ENCODE assay signal across 17 mouse cellular contexts in the genomic region with DNA sequence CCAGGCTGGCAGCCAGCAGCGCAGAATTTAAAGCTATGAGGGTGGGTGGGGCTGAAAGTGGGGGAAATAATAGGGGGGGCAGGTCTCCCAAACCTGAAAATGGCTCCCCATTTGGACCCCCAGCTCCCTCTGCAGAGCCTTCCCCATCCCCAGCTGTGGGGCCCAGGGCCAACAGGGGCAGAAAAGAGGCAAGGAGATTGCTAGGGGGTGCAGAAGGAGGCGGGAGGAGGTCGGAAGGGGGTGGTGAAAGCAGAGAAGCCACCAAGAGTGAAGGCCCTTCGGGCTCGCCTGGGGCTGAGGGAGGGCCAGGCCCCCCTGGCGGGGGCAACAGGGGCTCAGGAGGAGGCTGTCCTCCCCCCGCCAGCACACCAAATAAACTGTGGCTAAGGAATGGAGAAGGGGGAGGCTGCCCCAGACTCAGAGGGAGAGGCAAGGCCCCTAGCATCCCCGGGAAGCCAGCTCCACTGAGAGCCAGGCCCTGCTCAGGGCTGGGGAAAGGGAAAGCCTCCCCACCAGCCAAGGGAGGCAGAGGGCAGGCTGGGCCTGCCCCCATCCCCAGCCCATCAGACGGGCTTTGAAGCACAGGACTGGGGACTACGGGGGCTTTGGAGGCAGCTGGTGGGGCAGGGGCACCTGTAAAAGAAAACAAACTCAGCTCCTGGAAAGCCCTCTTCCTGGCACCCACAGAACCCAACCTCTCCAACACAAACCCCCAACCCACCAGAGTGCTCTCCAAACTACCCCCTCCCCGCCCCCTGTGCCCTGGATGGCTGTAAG. TPM values are rescaled to one million over a fixed set of nuclear protein-coding genes. Genes with fewer than 3 reads are reported as not detected.
DNase-seq lines count a peak whose midpoint lies in the region; ATAC-seq and TF ChIP-seq lines count a peak whose summit lies in the region.
"Had no signal": no experiment of that assay in that cellular context is flagged by ENCODE, and none has a peak within 500 bp of the region (broad histone marks: within the 10 kb centered on the region; RNA-seq: fewer than 3 reads in every experiment).

No protein-coding gene starts in this region.

- peak overlapping the region; percentile 88 for H3K9ac ChIP-seq in hindbrain, embryonic 13.5 days
- no peak overlapping the region for H3K9ac ChIP-seq in hindbrain, embryonic 16.5 days (ENCODE audit: low read depth, low read length)
- H3K9ac ChIP-seq in neural tube, embryonic 12.5 days, result peak overlapping the region; percentile 10; the same call in 1 of the 2 replicates
- H3K9ac ChIP-seq: limb, embryonic 15.5 days had no signal

- DNase-seq in cerebellum, postnatal 10 days, result peak; percentile 31 to 32
- no peak for DNase-seq in neural tube, embryonic 10.5 days (ENCODE audit: extremely low spot score, low spot score)
- no peak for DNase-seq in frontal cortex, adult 2 months (ENCODE audit: extremely low spot score in 1 of 2, low spot score in 1 of 2)
- DNase-seq in layer of hippocampus, adult 2 months (ENCODE audit: low spot score in 2 of 2), result no peak
- DNase-seq: adrenal gland, postnatal 36 days; gastrocnemius, postnatal 36 days; heart, postnatal 36 days; kidney, adult 9 months; layer of hippocampus, adult 9-11 months; lung, postnatal 14 days; right cerebral cortex, postnatal 4 days; thymus, postnatal 14 days had no signal

- H3K27ac ChIP-seq in hindbrain, embryonic 13.5 days, result peak overlapping the region; percentile 31; the same call in 1 of the 2 replicates
- no peak overlapping the region for H3K27ac ChIP-seq in hindbrain, embryonic 16.5 days (ENCODE audit: low read depth, low read length)
- no peak overlapping the region for H3K27ac ChIP-seq in neural tube, embryonic 12.5 days
- H3K27ac ChIP-seq in layer of hippocampus, adult 2 months, result no peak overlapping the region

- no peak for ATAC-seq in cerebellum, adult (ENCODE audit: insufficient number of reproducible peaks, low FRiP score, low TSS enrichment)
- ATAC-seq in hindbrain, embryonic 13.5 days (ENCODE audit: low FRiP score), result no peak
- ATAC-seq in hindbrain, embryonic 16.5 days, result no peak
- ATAC-seq in neural tube, embryonic 12.5 days (ENCODE audit: low FRiP score, low read depth), result no peak

- TF ChIP-seq CTCF in layer of hippocampus, adult 2 months (conservative IDR thresholded peaks at IDR 0.05), result no peak

- no peak overlapping the region for H3K4me2 ChIP-seq in hindbrain, embryonic 13.5 days
- no peak overlapping the region for H3K4me2 ChIP-seq in hindbrain, embryonic 16.5 days (ENCODE audit: low read length)
- 0 out of 2 replicates have a peak overlapping the region, but pooled peaks have one; percentile 18 for H3K4me2 ChIP-seq in neural tube, embryonic 12.5 days (replicated peaks)
- H3K4me2 ChIP-seq: limb, embryonic 15.5 days had no signal

- WGBS in hindbrain, embryonic 13.5 days, result 76% methylated on average over 11 of the region's 11 CpGs
- 78% methylated on average over 11 of the region's 11 CpGs for WGBS in hindbrain, embryonic 16.5 days
- WGBS in neural tube, embryonic 12.5 days, result 79% methylated on average over 11 of the region's 11 CpGs

- peaks cover 76% of the 10 kb centered on the region for H3K36me3 ChIP-seq in hindbrain, embryonic 13.5 days
- H3K36me3 ChIP-seq in hindbrain, embryonic 16.5 days (ENCODE audit: control insufficient read depth, insufficient read depth, low read length), result peaks cover 45% of the 10 kb centered on the region
- H3K36me3 ChIP-seq in neural tube, embryonic 12.5 days, result peaks cover 74% of the 10 kb centered on the region

- peaks cover 48% of the 10 kb centered on the region for H3K4me1 ChIP-seq in hindbrain, embryonic 13.5 days (replicated peaks)
- peaks cover 29% of the 10 kb centered on the region for H3K4me1 ChIP-seq in hindbrain, embryonic 16.5 days (ENCODE audit: control insufficient read depth, insufficient read depth, low read depth, low read length)
- peaks cover 38% of the 10 kb centered on the region for H3K4me1 ChIP-seq in neural tube, embryonic 12.5 days

- no peak overlapping the region for H3K4me3 ChIP-seq in hindbrain, embryonic 13.5 days
- H3K4me3 ChIP-seq in hindbrain, embryonic 16.5 days (ENCODE audit: low read length), result no peak overlapping the region
- no peak overlapping the region for H3K4me3 ChIP-seq in neural tube, embryonic 12.5 days
- H3K4me3 ChIP-seq in layer of hippocampus, adult 2 months, result no peak overlapping the region
- H3K4me3 ChIP-seq: limb, embryonic 15.5 days had no signal

- H3K9me3 ChIP-seq in hindbrain, embryonic 13.5 days, result no peaks in the 10 kb centered on the region
- H3K9me3 ChIP-seq in hindbrain, embryonic 16.5 days (ENCODE audit: control insufficient read depth, low read length), result no peaks in the 10 kb centered on the region
- no peaks in the 10 kb centered on the region for H3K9me3 ChIP-seq in neural tube, embryonic 12.5 days
- H3K9me3 ChIP-seq: limb, embryonic 15.5 days had no signal

- no peaks in the 10 kb centered on the region for H3K27me3 ChIP-seq in hindbrain, embryonic 13.5 days
- H3K27me3 ChIP-seq in hindbrain, embryonic 16.5 days (replicated peaks; ENCODE audit: control insufficient read depth, insufficient read depth, low read length), result no peaks in the 10 kb centered on the region
- no peaks in the 10 kb centered on the region for H3K27me3 ChIP-seq in neural tube, embryonic 12.5 days (replicated peaks)
- H3K27me3 ChIP-seq: limb, embryonic 15.5 days had no signal

RNA-seq across cellular contexts. Expression of gene Mbd6, which starts 3.9 kb away (rescaled TPM):
- polyA plus RNA-seq in hindbrain, embryonic 13.5 days (2015; fragmentation: Nextera tagmentation; extraction: Ambion mirVana), result 12.1 and 16.5 TPM in 2 replicates
- 11.2 and 11.5 TPM in 2 replicates for polyA plus RNA-seq in hindbrain, embryonic 16.5 days (2015; fragmentation: Nextera tagmentation; extraction: Ambion mirVana)
- 18.4 and 20.5 TPM in 2 replicates for polyA plus RNA-seq in neural tube, embryonic 12.5 days (2016; fragmentation: Nextera tagmentation; extraction: Ambion mirVana)
- polyA plus RNA-seq in frontal cortex, adult 2 months (2012; rRNA removed), result 50.0 and 51.5 TPM in 2 replicates
- 10 to 100 TPM; 54.3 to 60.6 TPM for total RNA-seq in layer of hippocampus, adult 2 months (2021)

RNA-seq across cellular contexts. Expression of gene Dctn2, which starts 18.7 kb away (rescaled TPM):
- 308 and 330 TPM in 2 replicates for polyA plus RNA-seq in hindbrain, embryonic 13.5 days (2015; fragmentation: Nextera tagmentation; extraction: Ambion mirVana)
- polyA plus RNA-seq in hindbrain, embryonic 16.5 days (2015; fragmentation: Nextera tagmentation; extraction: Ambion mirVana), result 355 and 358 TPM in 2 replicates
- 273 and 277 TPM in 2 replicates for polyA plus RNA-seq in neural tube, embryonic 12.5 days (2016; fragmentation: Nextera tagmentation; extraction: Ambion mirVana)
- polyA plus RNA-seq in frontal cortex, adult 2 months (2012; rRNA removed), result 285 and 313 TPM in 2 replicates
- total RNA-seq in layer of hippocampus, adult 2 months (2021), result 100 to 1,000 TPM; 259 to 272 TPM

RNA-seq across cellular contexts. Expression of gene Kif5a, which starts 21.8 kb away (rescaled TPM):
- 86.3 and 88.5 TPM in 2 replicates for polyA plus RNA-seq in hindbrain, embryonic 13.5 days (2015; fragmentation: Nextera tagmentation; extraction: Ambion mirVana)
- 115 and 130 TPM in 2 replicates for polyA plus RNA-seq in hindbrain, embryonic 16.5 days (2015; fragmentation: Nextera tagmentation; extraction: Ambion mirVana)
- polyA plus RNA-seq in neural tube, embryonic 12.5 days (2016; fragmentation: Nextera tagmentation; extraction: Ambion mirVana), result 72.7 and 81.6 TPM in 2 replicates
- 795 and 907 TPM in 2 replicates for polyA plus RNA-seq in frontal cortex, adult 2 months (2012; rRNA removed)
- total RNA-seq in layer of hippocampus, adult 2 months (2021), result 100 to 1,000 TPM; 715 to 773 TPM

RNA-seq across cellular contexts. Expression of gene Mars, which starts 26.7 kb away (rescaled TPM):
- polyA plus RNA-seq in hindbrain, embryonic 13.5 days (2015; fragmentation: Nextera tagmentation; extraction: Ambion mirVana), result 116 and 119 TPM in 2 replicates
- polyA plus RNA-seq in hindbrain, embryonic 16.5 days (2015; fragmentation: Nextera tagmentation; extraction: Ambion mirVana), result 108 and 113 TPM in 2 replicates
- polyA plus RNA-seq in neural tube, embryonic 12.5 days (2016; fragmentation: Nextera tagmentation; extraction: Ambion mirVana), result 145 and 146 TPM in 2 replicates
- polyA plus RNA-seq in frontal cortex, adult 2 months (2012; rRNA removed), result 63.1 and 81.8 TPM in 2 replicates
- 10 to 100 TPM; 55.6 to 60.0 TPM for total RNA-seq in layer of hippocampus, adult 2 months (2021)

RNA-seq across cellular contexts. Expression of gene Arhgap9, which starts 36.9 kb away (rescaled TPM):
- 1.0 and 1.1 TPM in 2 replicates for polyA plus RNA-seq in hindbrain, embryonic 13.5 days (2015; fragmentation: Nextera tagmentation; extraction: Ambion mirVana)
- polyA plus RNA-seq in hindbrain, embryonic 16.5 days (2015; fragmentation: Nextera tagmentation; extraction: Ambion mirVana), result 0.79 and 0.81 TPM in 2 replicates
- 1.7 and 2.0 TPM in 2 replicates for polyA plus RNA-seq in neural tube, embryonic 12.5 days (2016; fragmentation: Nextera tagmentation; extraction: Ambion mirVana)
- polyA plus RNA-seq in frontal cortex, adult 2 months (2012; rRNA removed), result 1.1 and 1.3 TPM in 2 replicates
- total RNA-seq in layer of hippocampus, adult 2 months (2021), result under 1 TPM; 0.56 to 0.79 TPM

Comparison
In these comparisons a context has a peak if more than half of its experiments do, and no peak if none do; other contexts are left out.
1. DNase-seq: peak in cerebellum, postnatal 10 days (2 of 2); none in neural tube, embryonic 10.5 days (single experiment), frontal cortex, adult 2 months (0 of 2) and layer of hippocampus, adult 2 months (0 of 2).